Mouse (Mus musculus): ENCODE measurements at regions not wholly inside any gene's neighbourhood (a gene's known extent, or its start where the extent isn't known, plus 50 kb on each side); places are given as distances from the start of the nearest gene placed in this dataset.
"Not testable (repeated sequence)": the region's sequence is repeated elsewhere in the genome, so short reads cannot be mapped to it uniquely, and the experiment has no call there.

DNA sequence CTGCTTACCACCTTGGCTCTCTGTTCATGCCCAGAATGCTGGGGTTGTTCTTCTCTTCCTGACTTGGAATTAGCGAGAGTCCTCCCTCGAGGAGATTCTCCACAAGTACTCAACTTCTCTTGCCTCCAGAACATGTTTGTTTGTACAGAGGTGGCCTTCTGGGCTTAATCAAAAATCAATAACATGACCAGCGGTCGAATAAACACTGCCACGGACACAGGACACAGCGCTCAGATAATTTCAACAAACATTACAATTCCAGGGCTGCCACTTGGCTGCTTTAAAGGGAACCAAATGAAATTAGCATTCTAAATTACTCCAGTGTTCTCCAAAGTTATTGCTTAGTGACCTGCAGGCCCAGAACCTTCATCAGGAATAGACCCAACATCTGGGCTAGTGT is 249.9 kb downstream of the Setd4 start:
- DNase-seq (ENCODE audit: extremely low read depth, low read depth, low spot score): no peak

DNA sequence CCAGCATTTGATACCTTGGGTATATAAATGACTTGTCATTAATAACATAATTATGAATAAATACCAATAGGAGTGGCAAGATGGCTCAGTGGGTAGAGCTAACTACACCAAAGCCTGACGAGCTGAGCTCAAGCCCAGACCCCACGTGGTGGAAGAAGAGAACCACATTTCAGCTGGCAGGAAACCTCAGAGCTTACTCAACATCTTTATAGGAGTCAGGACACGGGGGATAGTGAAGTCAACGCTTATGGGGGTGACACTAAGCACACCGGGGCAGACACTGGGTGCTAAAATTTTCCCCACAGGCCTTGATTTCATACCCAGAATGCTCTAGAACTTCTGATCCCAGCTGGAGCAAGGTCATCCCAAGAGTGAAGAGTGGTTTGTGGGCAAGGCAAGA is 259.3 kb downstream of the Setd4 start:
- DNase-seq (ENCODE audit: extremely low read depth, low read depth, low spot score): no peak

- DNase-seq (ENCODE audit: extremely low read depth, low read depth, low spot score): no peak
Measured at GRCm38 (mm10) chr16:93342701-93343100, 261.2 kb downstream of the Setd4 start.

- no peak for DNase-seq (ENCODE audit: extremely low read depth, low read depth, low spot score)
Measured at GRCm38 (mm10) chr16:93341791-93342190, 262.1 kb downstream of the Setd4 start.

GRCm38 (mm10) chr16:93338806-93339205 is 265.1 kb downstream of the Setd4 start:
- no peak for DNase-seq (ENCODE audit: extremely low read depth, low read depth, low spot score)

GRCm38 (mm10) chr16:93335322-93336111 is 268.3 kb downstream of the Setd4 start:
- no peak for DNase-seq (ENCODE audit: extremely low read depth, low read depth, low spot score)

- no peak for DNase-seq (ENCODE audit: extremely low read depth, low read depth, low spot score)
Measured at GRCm38 (mm10) chr16:93333654-93334053, 270.2 kb downstream of the Setd4 start.

- DNase-seq (ENCODE audit: extremely low read depth, low read depth, low spot score): no peak
Measured at GRCm38 (mm10) chr16:93328680-93329395, 275.0 kb downstream of the Setd4 start.

GRCm38 (mm10) chr16:93324911-93325310 is 279.0 kb downstream of the Setd4 start:
- no peak for DNase-seq (ENCODE audit: extremely low read depth, low read depth, low spot score)

DNA sequence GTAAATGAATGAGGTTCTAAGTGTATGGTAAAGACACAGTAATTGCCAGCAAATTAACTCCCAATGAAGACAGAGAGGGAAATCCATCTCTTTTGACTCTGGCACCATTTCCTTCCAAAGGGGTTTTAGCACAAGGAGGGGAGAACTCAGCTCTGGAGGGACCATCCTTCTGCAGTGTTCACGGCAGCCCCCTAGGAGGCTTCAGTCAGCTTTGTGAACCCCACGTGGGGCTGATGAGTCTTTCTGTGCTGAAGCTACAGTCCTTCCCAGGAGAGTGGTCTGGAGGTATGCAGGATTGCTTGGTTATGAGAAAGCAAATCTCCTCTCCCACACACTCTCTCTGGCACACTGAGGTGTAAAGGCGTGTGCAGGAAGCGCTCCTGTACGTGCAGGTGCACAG is 280.7 kb downstream of the Setd4 start:
- no peak for DNase-seq (ENCODE audit: extremely low read depth, low read depth, low spot score)

DNA sequence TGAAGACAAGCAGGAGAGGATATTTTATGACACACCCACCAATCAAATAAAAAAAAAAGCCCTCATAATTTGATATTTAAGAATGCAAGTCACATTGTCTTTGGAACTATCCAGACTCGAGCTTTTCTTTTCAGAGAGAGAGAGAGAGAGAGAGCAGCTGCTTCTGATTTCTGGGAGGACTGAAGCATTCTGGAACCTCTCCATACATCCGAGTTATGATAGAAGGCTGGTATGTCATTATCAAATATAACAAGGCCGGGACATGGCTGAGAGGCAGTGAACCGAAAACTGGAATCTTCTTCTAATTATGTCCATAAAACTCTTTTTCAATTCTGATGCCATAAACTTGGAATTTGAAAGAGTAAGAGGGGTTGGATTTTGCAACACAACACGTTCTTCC is 284.3 kb downstream of the Setd4 start:
- no peak for DNase-seq (ENCODE audit: extremely low read depth, low read depth, low spot score)

- no peak for DNase-seq (ENCODE audit: extremely low read depth, low read depth, low spot score)
Measured at GRCm38 (mm10) chr16:93311644-93312043, 292.2 kb downstream of the Setd4 start.

DNA sequence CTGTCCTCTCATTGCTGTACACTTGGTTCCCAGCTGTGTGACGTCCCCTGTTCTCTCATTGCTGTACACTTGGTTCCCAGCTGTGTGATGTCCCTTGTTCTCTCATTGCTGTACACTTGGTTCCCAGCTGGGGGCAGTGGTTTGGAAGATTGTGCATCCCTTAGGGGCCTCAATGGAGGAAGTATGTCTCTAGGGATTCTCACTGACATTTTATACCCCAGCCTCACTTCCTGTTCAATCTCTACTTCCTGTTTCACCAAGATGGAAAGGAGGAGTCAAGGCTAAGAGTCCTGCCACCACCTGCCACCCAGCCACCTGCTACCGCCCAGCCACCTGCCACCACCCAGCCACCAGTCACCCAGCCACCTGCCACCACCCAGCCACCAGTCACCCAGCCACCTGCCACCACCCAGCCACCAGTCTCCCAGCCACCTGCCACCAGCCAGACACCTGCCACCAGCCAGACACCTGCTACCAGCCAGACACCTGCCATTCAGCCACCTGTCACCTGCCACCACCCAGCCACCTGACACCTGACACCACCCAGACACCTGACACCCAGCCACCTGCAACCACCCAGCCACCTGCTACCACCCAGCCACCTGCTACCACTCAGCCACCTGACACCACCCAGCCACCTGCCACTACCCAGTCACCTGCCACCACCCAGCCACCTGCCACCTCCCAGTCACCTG is 295.1 kb downstream of the Setd4 start:
- DNase-seq (ENCODE audit: extremely low read depth, low read depth, low spot score): no peak

DNA sequence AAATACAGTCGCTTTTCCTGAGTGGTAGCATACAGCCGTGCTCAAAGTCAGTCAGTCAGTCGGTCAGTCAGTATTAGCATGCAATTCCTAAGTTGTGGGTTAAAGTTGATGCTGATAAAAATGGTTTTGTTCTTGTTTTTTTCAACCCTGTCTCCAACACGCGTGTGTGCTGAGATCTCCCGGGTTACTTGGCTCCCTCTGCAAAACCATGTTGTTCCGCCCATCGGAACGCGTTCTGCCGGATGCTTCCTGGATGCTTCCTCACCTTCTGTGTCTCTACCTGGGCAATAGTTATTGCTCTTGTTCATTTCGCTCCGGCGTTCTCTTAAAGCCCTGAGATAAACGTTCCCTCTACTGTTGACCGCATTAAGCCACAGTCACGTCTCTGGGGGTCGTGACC is 296.9 kb downstream of the Setd4 start:
- DNase-seq (ENCODE audit: extremely low read depth, low read depth, low spot score): no peak

GRCm38 (mm10) chr16:93306140-93306539 is 297.7 kb downstream of the Setd4 start:
- DNase-seq (ENCODE audit: extremely low read depth, low read depth, low spot score): not testable (repeated sequence)

DNA sequence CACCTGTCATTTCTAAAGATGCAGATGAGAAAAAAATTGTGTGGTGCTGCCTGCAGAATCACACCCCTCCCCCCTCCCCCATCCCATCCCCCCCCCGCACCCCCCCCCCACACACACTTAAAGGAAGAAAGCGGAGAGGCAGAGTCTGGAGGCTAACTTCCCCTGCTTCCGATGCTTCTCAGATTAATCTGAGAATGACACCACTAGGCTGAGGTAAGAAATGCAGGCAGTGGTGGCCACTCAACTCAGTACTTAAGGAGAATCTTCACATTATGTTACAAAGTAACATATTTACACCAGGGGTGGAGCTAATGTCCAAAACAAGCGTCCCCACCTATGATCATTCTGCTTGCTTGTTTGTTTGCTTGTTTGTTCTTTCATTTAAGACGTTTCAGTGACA is 309.4 kb downstream of the Setd4 start:
- DNase-seq (ENCODE audit: extremely low read depth, low read depth, low spot score): no peak

GRCm38 (mm10) chr16:93292965-93293653 is 310.8 kb downstream of the Setd4 start:
- no peak for DNase-seq (ENCODE audit: extremely low read depth, low read depth, low spot score)

DNA sequence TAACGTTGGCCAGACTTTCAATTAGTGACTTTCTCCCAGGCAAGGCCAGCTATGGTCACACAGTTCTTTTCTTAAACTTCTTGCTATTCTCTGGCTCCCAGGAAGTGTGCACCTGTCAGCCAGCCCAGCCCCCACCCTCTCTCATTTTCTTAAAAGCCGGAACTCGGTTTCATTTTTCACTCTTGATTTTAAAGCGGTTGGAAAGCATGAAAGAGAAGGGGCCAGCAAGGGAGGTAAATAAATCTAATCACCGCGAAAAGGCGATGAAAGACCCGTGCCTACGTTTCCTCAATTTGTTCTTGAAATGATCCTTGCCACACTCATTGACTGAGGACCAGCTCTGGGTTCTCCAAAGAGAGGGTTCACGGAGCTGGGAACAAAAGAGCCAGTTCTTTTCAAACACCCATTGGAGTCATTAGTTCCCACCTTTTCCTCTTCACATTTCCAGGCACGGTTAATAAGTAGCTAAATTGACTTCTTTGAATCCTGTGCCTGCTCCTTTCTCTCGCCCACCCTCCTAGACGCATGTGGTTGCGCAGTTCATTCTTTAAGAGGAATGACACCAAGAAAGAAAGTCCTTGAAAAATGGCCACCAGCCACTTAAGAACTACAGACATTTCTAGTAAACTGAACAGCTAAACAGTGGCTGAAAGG is 311.6 kb downstream of the Setd4 start:
- no peak for DNase-seq (ENCODE audit: extremely low read depth, low read depth, low spot score)

DNA sequence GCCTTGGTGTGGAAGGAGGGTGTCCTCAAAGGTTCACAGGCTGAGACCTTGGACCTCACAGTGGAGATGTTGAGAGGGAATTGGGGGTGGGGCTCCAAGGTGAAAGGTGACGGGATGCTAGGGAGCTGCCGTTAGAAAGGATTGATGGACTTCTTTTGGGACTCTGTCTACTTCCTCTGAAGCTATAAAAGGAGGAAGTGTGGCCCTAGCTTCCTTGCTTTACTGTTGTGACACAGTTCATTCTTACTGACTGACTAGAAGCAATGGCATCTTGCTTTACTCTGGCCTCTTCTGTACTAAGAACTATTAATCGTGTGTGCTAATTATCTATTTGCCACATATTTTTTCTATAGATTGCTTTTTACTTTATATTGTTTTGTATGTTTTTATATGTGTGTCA is 315.8 kb downstream of the Setd4 start:
- no peak for DNase-seq (ENCODE audit: extremely low read depth, low read depth, low spot score)

GRCm38 (mm10) chr16:93287520-93287919 is 316.3 kb downstream of the Setd4 start:
- no peak for DNase-seq (ENCODE audit: extremely low read depth, low read depth, low spot score)

DNA sequence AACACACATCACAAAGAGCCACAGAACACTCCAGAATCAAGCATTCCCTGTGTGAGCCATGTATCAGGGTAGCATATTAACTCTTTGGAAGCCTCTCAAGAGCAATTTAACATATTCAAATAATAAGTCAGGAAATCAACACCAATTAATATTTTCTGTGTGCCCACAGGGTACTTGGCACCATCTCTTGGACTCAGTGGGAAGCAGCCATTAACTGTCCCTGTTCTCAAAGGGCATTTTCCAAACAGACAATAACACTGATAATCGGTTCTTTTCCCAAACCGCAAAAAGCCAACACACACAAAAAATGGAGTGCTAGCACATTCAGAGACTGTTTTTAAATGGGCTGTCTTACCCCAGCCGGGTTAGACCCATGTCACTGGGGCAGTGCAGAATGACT is 317.0 kb downstream of the Setd4 start:
- DNase-seq (ENCODE audit: extremely low read depth, low read depth, low spot score): no peak
